Mouse (Mus musculus) thymus, postnatal 14 days (tissue): Measurements from ENCODE around the gene Mpc1.

ENCODE experiments used
- DNase-seq: peaks from one replicate; pipeline ENCODE4 v3.0.0; 2021

Gene Mpc1

DNA sequence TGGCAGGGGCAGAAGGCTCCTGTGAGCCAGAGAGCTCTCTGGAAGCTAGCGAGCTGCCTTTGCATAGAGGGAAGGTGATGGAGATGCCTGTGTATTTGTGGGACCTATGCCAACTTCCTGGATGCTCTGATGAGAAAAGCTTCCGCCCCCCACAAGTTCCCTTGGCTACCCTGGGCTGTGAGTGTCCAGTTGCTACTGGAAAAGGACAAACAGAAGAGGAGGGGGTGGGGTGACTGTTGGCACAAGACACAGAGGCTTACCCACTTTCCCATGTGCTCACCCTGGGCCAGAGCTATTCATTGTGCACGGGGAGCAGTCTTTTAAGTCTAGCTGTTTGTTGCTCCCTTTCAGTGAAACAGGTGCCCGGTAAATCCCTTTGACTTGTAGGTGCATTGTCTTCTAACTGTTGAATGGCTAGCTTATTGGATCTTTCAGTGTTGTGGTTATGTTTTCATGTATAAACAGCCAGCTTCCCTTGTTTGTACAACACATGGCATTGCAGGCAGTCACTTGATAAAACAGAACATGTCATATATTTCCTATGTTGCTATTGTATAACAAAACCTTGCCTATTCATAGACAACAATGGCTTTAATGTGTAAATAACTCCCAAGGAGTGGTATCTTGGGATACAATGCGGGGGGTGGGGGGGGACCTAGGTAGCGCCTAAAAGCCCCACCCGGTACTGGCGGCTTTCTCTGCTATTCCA is 57.1 kb downstream of the Mpc1 start:
- no peak for DNase-seq

GRCm38 (mm10) chr17:8340407-8341359 is 58.0 kb downstream of the Mpc1 start:
- DNase-seq, result peak; percentile 23

DNA sequence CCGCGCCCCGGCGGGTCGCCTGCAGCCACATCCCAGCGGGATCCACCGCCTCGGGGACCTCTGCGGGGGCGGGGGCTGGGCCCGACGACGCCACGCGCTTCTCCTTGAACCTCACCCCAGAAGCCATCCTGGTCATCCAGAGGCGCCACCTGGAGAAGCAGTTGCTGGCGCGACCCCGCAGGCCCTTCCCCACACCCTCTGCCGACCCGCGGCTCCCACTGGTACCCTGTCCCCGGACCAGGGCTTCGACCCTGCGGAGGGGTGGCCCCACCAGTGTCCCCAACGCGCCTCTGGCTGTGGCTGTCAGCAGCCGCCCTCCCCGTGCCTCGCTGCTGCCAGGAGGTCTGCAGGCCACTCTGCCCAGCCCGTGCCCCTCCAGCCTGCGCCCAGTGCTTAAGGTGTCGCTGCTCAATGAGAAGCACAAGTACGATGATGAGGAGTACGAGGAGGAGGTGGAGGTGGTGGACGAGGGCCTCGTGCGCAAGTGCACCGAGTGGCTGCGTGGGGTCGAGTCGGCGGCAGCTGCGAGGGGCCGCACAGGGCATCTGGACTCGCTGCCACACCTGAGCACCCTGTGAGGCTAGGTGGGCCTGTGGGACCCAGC is 58.8 kb downstream of the Mpc1 start:
- DNase-seq, result peak; percentile 11

- DNase-seq, result peak; percentile 57
These were observed 60.0 kb downstream of the Mpc1 start for GRCm38 (mm10) chr17:8342706-8343105.

DNA sequence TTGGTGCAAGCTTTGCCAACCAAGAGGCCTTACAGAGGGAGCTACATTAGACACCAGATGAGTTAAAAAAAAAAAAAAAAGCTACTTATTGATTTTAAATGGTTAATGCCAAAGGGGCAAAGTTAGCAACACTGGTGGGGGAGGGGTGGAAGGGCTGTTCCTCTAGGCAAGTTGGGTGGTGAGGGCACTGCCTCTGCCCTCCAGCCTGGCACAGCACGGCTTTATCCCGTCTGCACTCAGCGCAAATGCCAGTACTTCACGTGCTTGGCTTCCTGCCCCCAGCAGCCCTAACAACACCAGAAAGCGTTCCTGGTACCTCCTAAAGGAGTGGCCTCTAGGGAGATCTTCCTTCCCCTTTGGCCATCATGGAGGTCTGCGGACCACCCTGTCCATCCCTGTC is 60.7 kb downstream of the Mpc1 start:
- no peak for DNase-seq
